Mouse (Mus musculus) lung, postnatal 25 days (tissue): ENCODE data around the gene Cygb.
"Not testable (repeated sequence)": the region's sequence is repeated elsewhere in the genome, so short reads cannot be mapped to it uniquely, and the experiment has no call there.

Experiments
- DNase-seq: peaks from one replicate; pipeline ENCODE4 v3.0.0; 2022; ENCODE audit warnings: low spot score

Cygb gene

DNA sequence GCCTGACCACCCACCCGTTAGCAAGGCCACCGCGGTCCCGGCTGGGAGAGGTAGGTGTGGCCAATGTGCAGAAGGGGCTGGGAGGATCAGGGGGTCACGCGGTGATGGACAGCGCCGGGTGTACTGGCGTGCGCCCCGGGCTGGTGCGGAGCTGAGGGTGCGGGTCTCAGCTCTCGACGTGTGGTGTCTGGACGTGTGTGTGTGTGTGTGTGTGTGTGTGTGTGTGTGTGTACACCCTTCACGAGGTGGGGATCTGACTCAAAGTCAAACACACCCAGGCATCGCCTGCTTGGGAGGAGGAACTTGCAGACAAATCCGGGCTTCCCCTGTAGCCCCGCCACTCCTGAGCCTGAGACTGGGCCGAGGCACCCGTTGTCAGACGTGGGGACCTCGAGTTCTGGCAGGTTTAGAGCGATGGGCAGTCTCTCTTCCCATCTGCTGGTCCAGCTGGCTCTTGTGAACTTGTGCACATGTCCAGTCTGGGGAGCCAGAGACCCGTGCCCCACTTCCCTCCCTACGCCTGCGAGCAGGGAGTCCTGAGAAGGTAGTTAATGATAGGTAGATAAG lies at the start of gene Cygb:
Gene Cygb, minus strand, starts transcription at position 59 of the 567 bp plus-strand sequence.
- DNase-seq, result no peak

DNA sequence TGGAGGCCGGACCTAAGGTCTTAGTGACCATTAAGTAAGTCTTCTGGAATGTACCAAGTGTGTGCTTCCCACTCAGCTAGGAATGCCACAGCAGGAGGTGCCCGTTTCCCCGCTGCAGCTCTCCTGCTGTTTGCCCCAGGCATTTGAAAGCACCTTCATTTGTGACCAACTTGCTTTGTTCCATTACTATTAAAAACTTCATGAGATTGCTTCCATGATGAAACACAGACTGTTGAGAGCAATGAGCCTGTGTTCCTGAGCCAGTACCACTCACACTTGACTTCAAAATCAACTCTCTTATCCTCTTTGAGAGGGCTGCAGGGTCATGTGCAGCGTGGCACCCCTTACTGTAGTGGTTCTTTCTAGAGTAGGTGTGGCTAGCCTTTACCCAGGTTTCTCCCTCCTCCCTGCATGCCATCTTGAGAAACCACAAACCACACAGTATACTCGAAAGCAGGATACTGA lies 47.3 kb upstream of the Cygb start:
- peak; percentile 68 for DNase-seq

DNA sequence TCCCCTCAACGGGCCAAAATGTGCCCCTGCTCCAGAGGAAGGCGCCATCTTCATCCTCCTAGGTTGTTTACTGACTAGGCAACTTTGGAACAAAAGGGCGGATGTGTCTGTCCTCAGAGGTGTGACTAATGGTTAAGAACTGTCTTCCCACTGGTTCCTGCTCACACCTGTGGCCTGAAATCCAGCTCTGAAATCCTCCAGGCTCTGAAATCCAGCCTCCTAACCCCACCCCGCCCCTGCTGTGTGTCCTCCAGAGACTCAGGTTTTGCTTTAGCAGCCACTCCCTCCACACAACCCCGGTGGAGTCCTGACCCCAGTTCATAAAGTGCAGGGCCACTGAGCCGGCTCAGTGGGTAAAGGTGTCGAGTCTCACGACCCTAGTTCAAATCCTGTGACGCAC lies 43.4 kb upstream of the Cygb start:
- no peak for DNase-seq

DNA sequence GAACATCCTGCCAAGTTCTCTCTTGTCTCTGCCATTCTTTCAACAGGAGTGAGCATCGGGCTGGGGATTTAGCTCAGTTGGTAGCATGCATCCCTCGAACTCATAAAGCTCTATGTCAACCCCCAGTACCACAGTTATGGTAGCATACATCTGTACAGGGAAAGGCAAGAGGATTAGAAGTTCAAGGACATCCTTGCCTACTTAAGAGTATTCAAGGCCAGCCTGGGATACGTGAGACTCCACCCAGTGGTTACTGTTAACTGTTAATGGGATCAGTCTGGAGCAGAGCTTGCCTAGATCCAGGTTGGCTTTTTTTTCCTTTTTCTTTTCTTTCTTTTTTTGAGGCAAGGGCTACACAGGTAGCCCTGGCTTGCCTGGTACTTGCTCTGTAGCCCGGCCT lies 42.3 kb upstream of the Cygb start:
- no peak for DNase-seq

DNA sequence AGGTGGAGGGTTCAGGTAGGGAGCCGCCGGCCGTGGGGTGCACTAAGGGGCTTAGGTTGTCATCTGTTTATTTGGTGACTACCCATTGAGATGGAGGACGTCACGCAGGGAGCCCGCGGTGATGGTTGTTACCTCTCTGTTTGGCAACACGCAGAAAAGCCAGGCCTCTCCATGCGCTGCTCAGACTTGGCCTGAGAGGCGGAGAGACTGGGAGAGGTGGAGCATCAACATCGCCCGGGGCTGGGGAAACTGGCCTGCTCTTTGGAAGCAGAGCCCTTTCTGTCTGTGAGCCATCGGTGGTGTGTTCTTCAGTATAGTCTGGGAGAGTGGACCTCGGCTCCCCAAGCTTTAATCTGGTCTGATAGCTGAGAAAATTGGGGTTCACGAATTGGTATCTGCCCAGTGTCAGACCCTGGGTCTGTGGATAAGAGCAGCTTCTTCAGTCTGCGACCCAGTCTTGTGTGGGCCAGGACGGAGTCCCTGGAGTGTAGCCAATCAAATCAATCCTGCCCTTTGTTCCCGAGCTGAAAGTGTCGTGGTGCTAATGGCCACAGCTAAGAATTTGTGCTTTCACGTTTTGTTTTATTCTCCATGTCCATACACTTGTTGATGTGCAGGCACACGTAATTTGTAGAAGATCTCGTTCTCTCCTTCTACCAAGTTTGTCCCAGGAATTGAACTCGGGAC lies 41.2 kb upstream of the Cygb start:
- DNase-seq, result no peak

DNA sequence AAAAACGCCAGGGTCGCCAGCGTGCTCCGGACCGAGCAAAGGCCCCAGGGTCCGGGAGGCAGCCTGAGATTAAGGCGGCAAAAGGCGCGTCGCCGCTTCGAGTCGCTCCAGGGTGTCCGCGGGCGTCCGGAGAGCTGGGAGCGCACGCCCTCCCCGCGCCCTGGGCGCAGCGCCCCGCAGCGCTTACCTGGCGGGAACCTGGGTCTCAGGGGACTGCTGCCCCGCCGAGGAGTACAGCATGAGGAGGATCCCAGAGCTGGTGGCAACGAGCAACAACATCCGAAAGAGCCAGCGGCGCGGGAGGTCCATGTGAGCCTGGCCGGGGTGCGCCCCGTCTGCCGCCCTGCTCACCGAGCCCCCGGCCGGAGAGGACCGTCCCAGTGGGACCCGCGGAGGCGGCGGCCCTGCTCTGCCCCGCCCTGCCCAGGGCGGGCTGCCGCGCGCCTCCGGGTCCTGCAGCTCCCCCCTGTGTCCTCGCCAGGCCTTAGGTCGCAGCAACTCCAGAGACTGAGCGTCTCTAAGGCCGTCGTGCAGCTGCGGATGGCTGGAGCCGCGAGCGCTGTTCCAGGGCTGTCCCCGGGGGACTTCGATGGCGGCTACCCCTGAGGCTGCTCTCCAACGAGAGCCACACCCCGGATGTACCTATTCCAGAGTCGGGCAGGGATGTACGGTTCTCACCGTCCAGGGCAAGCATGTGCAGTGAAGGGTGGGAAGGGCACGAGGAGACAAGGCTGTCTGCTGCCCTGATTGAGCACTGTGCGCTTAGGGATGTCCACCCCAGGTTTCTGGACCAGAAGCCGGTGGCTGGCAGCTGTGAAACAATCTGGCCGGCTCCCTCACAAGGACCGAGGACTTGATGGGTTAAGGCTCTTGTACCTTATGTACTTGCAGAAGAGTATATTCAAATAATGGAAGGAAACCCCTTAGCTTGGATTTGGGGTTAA lies 40.4 kb upstream of the Cygb start:
- peak; percentile 50 for DNase-seq

DNA sequence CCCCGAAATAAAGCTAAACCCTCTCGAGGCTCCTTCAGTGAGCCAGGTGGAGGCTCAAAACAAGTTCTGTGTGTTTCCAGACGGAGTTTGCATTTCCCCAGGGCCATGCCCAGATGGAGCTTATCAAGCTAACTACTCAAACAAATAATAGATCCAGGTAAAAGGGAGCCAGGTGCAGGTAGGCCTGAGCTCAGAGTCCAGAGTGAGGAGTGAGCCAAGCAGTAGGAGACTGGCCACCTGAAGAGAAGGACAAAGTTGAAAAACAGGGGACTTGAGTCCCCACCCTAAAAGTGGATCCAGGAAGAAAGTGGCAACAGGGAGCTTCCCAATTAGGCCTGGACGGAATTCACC lies 39.8 kb upstream of the Cygb start:
- DNase-seq, result no peak

DNA sequence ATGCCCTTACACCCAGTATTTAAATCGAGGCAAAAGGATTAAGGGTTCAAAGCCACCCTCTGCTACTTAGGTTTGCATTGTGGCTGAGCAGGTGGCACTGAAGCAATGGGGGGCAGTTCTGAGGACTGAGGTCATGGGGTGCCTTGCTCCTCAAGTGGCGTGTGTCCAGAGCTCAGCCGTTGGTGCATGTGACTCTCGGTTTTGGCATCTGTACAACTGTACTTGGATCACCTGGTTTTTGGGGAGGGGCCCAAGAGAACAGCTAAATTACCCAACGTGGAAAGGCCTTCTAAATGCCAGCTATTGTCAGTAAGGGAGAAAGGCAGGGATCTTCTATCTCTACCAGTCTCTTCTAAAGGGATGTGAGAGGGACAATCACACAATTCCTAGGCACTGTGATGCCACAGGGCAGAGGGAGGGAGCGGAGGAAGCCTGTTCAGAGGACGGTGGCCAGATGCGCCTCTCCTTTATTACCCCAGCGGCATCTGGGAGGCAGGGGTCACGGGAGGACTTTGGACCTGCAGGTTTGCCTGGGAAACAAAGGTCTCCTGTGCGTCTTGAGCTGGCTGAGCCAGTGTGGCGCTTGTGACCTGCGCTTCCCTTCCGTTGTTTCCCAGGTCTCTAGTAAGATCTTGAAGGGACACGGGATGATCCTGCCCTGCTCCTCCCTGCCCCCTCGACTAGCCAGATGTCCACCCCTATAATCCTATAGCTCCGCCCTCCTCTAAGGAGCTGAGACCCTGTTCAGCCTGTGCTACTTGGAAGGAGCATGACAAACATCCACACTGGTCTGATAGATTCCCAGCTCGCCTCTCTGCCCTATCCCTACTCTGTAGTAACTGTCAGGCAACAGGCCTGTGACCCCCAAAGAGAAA lies 36.8 kb upstream of the Cygb start:
- DNase-seq, result no peak

DNA sequence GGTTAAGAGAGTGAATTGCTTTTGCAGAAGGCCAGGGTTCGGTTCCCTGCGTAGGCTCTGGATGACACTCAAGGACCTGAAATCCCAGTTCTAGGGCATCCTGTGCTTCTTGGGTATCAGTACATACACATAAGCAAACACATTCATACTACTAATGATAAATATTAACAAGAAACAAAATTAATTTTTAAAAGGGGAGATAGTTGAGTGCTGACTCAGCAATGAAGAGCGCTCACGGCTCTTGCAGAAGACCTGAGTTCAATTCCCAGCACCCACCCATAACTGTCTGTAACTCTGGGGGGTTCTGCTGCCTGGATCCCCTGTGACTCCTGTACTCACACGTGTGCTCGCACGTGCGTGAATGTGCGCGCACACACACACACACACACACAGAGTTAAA lies 35.5 kb upstream of the Cygb start:
- DNase-seq, result no peak

DNA sequence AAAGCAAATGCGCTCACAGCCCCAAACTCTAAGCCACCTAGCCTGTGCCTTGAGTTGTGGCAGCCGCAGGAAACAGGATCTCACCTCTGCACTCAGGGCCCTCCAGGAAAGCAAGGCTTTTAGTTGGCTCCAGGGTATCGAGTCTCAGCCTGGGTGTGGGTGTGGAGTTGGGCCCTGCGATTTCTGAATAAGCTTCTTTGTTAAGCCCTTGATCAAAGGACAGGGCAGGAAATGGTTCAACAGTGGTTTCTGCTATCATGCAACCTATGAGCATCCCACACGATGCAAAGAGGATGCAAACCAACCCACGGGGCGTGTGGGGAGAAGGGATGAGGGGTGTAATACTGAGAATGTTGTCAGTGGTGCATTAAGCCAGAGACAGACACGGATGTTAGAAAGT lies 33.8 kb upstream of the Cygb start:
- DNase-seq, result no peak

DNA sequence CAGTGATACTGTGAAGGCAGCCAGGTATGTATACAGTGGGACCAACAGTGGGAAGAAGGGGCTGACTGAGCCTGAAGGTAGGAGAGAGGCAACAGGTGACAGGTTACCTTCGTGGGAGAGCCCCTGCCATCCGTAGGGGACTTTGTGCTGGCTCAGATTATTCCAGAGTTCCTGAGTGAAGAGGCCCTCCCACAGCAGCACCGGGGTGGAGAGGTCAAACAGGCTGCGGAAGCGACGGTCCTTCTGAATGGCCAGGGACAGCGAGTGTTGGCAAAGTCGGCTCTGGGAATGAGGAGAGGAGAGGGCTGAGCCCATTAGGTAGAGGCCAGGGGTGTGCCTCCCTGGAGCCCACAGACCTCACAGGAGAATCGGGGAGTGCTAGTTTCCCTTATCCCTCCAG lies 31.6 kb upstream of the Cygb start:
- DNase-seq, result no peak

DNA sequence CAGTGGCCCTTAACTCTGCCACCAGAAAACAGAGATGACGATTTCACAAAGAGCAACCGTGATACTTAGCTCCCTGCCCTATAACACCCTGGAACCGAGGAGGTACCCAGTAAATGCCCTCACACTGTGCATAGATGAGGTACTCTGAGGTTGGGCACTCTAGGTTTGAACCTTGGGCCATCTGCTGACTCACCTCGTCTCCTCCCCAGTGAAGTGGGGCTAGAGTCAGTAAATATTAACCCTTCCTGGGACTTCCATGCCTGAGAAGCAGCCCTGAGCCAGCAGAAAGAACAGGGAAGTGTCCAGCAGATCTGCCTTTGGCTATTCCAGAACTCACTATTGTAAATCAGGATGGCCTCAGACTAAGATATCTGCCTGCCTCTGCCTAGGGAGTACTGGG lies 29.7 kb upstream of the Cygb start:
- DNase-seq, result no peak

DNA sequence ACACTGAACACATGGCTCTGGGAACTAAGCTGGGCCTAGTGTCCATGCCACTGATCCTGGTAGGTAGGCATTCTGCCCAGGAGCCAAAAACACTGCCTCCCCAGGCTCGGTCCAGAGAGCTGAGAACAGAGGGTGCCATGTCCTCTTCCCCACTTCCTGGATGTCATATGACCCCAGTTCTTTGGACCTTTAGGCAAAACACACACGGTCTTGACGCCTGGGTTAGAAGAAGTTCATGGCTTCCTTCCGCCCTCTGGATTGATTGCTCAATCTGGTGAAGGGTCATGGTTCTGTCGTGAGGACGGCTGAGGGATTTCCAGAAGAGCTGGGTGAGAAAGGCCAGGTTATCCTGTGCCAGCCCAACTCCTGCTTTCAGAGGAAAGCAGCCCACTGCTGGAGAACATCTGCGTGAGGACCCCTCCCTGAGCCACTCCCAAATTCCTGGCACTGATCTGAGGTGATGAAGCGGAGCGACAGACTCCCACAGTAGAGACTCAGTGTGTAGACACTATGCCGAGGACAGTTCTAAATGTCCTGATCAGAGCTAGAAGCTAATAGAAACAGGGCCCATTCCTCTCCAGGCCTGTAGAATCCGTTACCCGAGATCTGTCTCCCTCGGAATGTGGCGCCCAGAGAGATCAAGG lies 28.5 kb upstream of the Cygb start:
- DNase-seq, result no peak

DNA sequence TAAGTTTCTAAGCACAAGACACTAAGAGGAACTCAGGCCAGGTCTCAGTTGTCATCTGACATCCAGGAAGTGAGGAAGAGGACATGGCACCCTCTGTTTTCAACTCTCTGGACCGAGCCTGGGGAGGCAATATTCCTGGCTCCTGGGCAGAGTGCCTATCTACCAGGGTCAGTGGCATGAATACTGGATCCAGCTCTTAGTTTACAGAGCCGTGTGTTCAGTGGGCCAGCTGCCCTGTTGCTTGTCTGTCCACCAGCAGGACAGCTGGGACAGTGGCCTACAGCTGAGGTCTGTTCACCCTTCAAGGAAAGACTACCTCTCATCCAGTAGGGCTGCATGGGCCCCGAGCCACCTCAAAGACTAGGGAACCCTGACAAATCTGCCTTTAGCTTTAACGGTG lies 27.0 kb upstream of the Cygb start:
- DNase-seq, result no peak

DNA sequence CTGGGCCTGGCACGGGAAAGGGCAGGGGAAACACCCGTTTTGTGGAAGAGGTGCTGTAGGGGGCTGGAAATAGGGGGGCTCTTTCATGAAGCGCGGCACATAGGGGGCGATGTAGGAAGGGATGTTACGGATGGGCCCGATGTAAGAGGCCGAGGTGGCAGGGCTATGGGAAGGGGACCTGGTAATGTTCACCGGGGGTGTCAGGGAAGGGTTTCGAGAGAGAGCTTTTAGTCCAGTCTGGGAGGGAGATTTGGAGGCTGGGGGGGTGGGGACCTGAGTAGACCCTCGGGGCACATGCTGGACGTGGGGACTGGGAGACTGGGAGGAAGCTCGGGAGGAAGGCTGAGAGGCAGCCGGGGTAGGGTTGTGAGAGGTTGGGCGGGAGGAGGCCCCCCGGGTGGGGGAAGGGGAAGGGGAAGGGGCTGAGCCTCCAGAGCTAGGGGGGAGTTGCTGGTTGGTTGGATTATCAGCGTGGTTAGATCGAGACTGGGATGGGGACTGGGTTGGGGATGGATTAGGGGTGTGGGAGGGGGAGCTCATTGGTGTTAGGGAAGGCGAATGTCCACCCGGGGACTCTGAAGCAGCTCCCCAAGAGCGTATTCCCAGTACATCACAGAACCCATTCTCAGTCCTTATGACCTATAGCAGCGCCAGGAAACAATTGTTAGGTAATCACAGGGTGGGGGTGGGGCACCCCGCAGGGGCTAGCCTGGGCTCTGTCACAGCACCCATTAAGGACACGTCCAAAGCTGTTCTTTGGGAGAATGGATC lies 26.4 kb upstream of the Cygb start:
- no peak for DNase-seq

DNA sequence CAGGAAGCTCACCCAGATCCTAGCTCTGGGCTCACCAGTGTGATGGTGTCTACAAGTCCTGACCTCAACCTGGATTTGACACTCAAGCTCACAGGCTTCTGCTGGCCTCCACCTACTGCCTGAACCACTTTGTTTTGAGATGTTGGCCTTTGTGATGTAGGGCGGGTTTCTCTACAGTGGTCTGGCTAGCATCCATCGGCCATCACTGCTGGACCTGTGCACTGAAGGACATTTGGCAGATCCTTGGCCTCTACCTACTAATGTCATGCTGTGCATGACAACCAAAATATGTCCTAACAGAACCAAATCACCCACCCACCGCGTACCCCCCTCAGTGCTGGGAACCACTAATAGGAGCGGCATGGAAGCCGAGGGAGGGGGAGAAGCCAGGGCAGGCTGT lies 25.0 kb upstream of the Cygb start:
- no peak for DNase-seq

DNA sequence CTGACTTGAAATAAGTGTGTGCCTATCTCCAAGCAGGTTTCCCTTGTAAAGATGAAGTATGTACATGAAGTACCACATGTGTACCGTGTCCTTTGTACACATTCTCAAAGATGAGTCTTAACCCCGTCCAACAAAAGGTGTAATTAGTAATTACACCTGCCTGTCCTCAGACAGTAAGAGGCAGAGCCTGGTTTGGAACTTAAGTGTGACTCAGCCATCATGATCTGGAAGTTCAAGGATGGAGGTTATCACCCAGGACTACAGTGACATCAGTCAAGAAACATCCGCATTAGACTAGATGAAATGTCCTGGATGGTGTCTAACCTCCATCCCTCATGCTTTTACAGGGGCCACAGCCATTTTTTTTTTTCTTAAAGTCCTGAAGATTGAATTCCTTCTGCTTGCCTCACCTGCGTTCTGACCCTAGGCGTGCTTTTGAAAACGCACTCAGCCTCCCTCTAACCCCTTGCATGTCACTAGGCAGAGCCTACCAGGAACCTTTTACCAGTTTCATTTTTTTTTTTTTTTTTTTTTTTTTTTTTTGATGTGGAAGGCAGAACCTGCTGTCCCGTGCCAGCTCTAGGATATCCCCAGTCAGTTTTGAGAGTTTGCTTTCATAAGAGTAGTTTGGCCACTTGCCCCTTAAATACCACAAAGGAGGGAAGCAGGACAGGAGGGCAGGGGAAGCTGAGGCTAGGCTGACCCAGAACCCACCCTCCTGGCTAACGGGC lies 23.8 kb upstream of the Cygb start:
- DNase-seq, result no peak

DNA sequence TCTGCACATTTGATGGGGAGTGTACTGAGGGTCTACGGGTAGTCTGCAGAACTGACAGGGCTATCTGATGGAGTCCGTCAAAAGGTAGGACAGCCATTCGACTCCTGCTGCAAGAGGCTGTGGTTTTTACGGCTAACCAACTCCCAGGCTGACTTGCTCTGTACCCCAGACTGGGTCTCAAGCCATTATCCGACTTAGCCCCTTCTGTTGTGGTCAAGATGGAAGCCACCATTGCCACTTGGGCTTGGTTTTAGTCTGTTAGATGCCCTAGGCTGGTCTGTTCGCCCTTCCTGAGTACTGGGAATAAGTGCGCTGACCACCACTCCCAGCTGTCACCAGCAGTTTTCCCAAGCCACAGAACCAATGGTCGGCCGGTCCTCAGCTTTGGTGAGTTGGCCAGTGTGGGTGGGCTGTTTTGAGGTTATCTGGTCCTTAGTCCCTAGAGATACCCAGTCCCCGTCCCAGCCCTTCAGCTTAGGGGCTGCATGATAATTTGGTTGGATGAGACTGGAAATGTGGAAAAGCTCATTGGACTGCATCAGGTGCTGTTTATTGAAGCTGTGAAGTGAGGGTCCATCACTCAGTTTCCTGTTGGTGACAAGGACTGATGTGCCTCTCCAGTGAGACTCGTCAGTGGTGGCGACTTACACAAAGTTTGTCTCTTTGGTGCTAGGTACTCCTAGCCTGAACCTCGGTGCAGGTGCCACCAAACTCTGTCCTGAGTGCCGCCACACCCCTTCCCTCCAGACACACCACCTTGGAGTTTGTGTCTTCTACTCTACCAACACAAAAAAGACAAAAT lies 22.3 kb upstream of the Cygb start:
- DNase-seq, result no peak

DNA sequence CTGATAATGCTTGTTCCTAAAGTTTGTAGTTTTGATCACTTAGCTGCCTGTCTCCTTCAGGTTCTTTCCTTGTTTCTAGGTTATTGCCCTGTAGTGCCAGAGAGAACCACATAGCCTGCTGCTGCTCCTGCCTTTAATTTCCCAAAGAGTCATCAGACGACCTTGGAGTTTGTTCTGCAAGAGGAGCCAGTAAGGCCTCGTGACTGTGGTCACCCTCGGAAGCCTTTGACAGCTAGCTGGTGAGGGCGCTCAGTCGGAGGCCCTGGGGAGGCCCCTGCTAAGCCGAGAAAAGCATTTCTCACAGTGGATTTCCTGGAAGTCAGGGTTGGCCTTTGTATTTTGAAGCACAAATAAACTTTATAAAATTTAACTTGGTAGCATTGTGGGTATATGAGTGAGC lies 21.3 kb upstream of the Cygb start:
- not testable (repeated sequence) for DNase-seq
